In the genomic region with DNA sequence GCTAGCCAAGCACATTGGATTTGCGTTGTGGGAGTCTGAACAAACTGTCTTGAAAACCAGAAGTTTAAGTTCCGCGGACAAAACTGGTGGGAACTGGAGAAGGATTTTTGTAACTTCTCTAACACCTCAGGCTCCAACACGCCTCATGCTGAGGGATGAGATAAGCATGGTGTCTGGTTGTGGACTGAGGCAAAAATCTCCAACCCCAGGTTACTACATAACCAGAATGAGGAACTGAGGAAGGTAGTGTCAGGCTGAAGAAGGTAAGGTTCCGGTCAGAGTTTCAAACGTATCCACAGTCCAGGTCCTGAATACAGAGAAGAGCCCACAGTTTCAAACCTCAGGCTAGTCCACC, we compare ENCODE assay signal across 8 mouse cellular contexts. TPM values are rescaled to one million over a fixed set of nuclear protein-coding genes. Genes with fewer than 3 reads are reported as not detected.
DNase-seq lines count a peak whose midpoint lies in the region; ATAC-seq and TF ChIP-seq lines count a peak whose summit lies in the region.

No protein-coding gene starts in this region.

- peak overlapping the region; percentile 80 to 82 for H3K4me3 ChIP-seq in heart, embryonic 14.5 days (ENCODE audit: control insufficient read depth in 1 of 2, insufficient read depth in 1 of 2, low read depth in 1 of 2, low read length in 2 of 2)
- peak overlapping the region; percentile 97 for H3K4me3 ChIP-seq in bone marrow, adult 2 months (replicated peaks; ENCODE audit: control insufficient read depth, low read depth, low read length)
- H3K4me3 ChIP-seq in hindbrain, embryonic 12.5 days, result peak overlapping the region; percentile 63

- H3K36me3 ChIP-seq in heart, embryonic 14.5 days (ENCODE audit: control insufficient read depth, insufficient read depth, low read length), result peaks cover 3% of the 10 kb centered on the region; the same call in 1 of the 2 replicates
- no peaks in the 10 kb centered on the region for H3K36me3 ChIP-seq in hindbrain, embryonic 12.5 days

- H3K27me3 ChIP-seq in heart, embryonic 14.5 days (ENCODE audit: control insufficient read depth, insufficient read depth, low read length), result no peaks in the 10 kb centered on the region
- H3K27me3 ChIP-seq in hindbrain, embryonic 12.5 days, result peaks cover 8% of the 10 kb centered on the region; the same call in 1 of the 2 replicates

- no peak for DNase-seq in heart, postnatal 14 days
- DNase-seq in adrenal gland, adult 8-10 months, result no peak
- DNase-seq in urinary bladder, adult 2 months (ENCODE audit: low spot score), result no peak

- no peak; the same call in 1 of the 2 replicates for ATAC-seq in heart, embryonic 14.5 days (ENCODE audit: insufficient number of reproducible peaks, insufficient read depth, low FRiP score, low read depth)
- ATAC-seq in hindbrain, embryonic 12.5 days (ENCODE audit: low FRiP score), result no peak
- ATAC-seq in megakaryocyte-erythroid progenitor cell, adult 5-6 weeks (replicated peaks; ENCODE audit: low FRiP score, low TSS enrichment, poor library complexity, severe bottlenecking), result peak; percentile 46
- no peak for ATAC-seq in cerebellum, adult (ENCODE audit: insufficient number of reproducible peaks, low FRiP score, low TSS enrichment)

- no peak for TF ChIP-seq POLR2A in bone marrow, adult 2 months (IDR thresholded peaks at IDR 0.05; ENCODE audit: borderline replicate concordance, control insufficient read depth, low read depth, low read length)

- 29% methylated on average over 6 of the region's 6 CpGs for WGBS in heart, embryonic 14.5 days
- 2% methylated on average over 6 of the region's 6 CpGs for whole genome bisulfite sequencing in bone marrow, adult 2 months
- WGBS in hindbrain, embryonic 12.5 days, result 26% methylated on average over 6 of the region's 6 CpGs

- H3K9ac ChIP-seq in heart, embryonic 14.5 days (ENCODE audit: low read length), result peak overlapping the region; percentile 30; the same call in 1 of the 2 replicates
- no peak overlapping the region for H3K9ac ChIP-seq in hindbrain, embryonic 12.5 days

- H3K9me3 ChIP-seq in heart, embryonic 14.5 days (ENCODE audit: control insufficient read depth, low read length), result no peaks in the 10 kb centered on the region
- no peaks in the 10 kb centered on the region for H3K9me3 ChIP-seq in hindbrain, embryonic 12.5 days (replicated peaks)

- peaks cover 5 to 23% of the 10 kb centered on the region in 2 experiments; a peak in 3 of 4 replicates for H3K4me1 ChIP-seq in heart, embryonic 14.5 days (ENCODE audit: control insufficient read depth in 2 of 2, insufficient read depth in 2 of 2, low read length in 2 of 2)
- peaks cover 3% of the 10 kb centered on the region; the same call in 1 of the 2 replicates for H3K4me1 ChIP-seq in bone marrow, adult 2 months (ENCODE audit: control insufficient read depth, insufficient read depth, low read length)
- peaks cover 13% of the 10 kb centered on the region for H3K4me1 ChIP-seq in hindbrain, embryonic 12.5 days

- TF ChIP-seq CTCF in bone marrow, adult 2 months (IDR thresholded peaks at IDR 0.05; ENCODE audit: control insufficient read depth, insufficient read depth, low read length), result no peak

- intact Hi-C loops in heart, postnatal 14 days (cut with DNase I), result no loop called here

- H3K27ac ChIP-seq in heart, embryonic 14.5 days (replicated peaks in 1 of 2; ENCODE audit: control insufficient read depth in 1 of 2, insufficient read depth in 1 of 2, low read depth in 2 of 2, low read length in 2 of 2), result peak overlapping the region; percentile 40 to 92; a peak in 3 of 4 replicates
- peak overlapping the region; percentile 100 for H3K27ac ChIP-seq in bone marrow, adult 2 months (ENCODE audit: control insufficient read depth, insufficient read depth, low read depth, low read length, poor library complexity)
- no peak overlapping the region for H3K27ac ChIP-seq in hindbrain, embryonic 12.5 days

- peak overlapping the region; percentile 82 for H3K4me2 ChIP-seq in heart, embryonic 14.5 days (ENCODE audit: low read length)
- peak overlapping the region; percentile 63 for H3K4me2 ChIP-seq in hindbrain, embryonic 12.5 days (replicated peaks)

RNA-seq across cellular contexts. Expression of a gene that starts 0.5 kb away (rescaled TPM):
- polyA plus RNA-seq in heart, embryonic 14.5 days (2014; fragmentation: Nextera tagmentation; extraction: Ambion mirVana), result 41.8 and 42.2 TPM in 2 replicates
- 10 to 100 TPM; 57.1 to 63.8 TPM for total RNA-seq in heart, postnatal 14 days (2021)
- polyA plus RNA-seq in bone marrow, adult 2 months (2011; ENCODE audit: insufficient read depth, insufficient read length, low replicate concordance, missing spikeins), result 32.1 and 78.0 TPM in 2 replicates
- 27.5 and 30.9 TPM in 2 replicates for polyA plus RNA-seq in hindbrain, embryonic 12.5 days (2016; fragmentation: Nextera tagmentation; extraction: Ambion mirVana)
- 162 and 163 TPM in 2 replicates for total RNA-seq in megakaryocyte-erythroid progenitor cell, adult 5-6 weeks (2014; fragmentation: Nextera tagmentation)
- 197 and 256 TPM in 2 replicates for total RNA-seq in megakaryocyte-erythroid progenitor cell, adult 5-6 weeks (2017)
- total RNA-seq in adrenal gland, adult 8-10 months (2022), result 10 to 100 TPM; 43.5 to 57.9 (median 51.5) TPM
- 64.8 and 65.9 TPM in 2 replicates for polyA plus RNA-seq in urinary bladder, adult 2 months (2012; rRNA removed)

RNA-seq across cellular contexts. Expression of a gene that starts 30.5 kb away (rescaled TPM):
- polyA plus RNA-seq in heart, embryonic 14.5 days (2014; fragmentation: Nextera tagmentation; extraction: Ambion mirVana), result 0.08 TPM in 1 of 2 replicates, not detected in the other
- not detected for total RNA-seq in heart, postnatal 14 days (2021)
- not detected in 2 replicates for polyA plus RNA-seq in bone marrow, adult 2 months (2011; ENCODE audit: insufficient read depth, insufficient read length, low replicate concordance, missing spikeins)
- not detected in 2 replicates for polyA plus RNA-seq in hindbrain, embryonic 12.5 days (2016; fragmentation: Nextera tagmentation; extraction: Ambion mirVana)
- not detected in 2 replicates for total RNA-seq in megakaryocyte-erythroid progenitor cell, adult 5-6 weeks (2014; fragmentation: Nextera tagmentation)
- 0.11 TPM in 1 of 2 replicates, not detected in the other for total RNA-seq in megakaryocyte-erythroid progenitor cell, adult 5-6 weeks (2017)
- total RNA-seq in adrenal gland, adult 8-10 months (2022), result not detected
- polyA plus RNA-seq in urinary bladder, adult 2 months (2012; rRNA removed), result 0.03 TPM in 1 of 2 replicates, not detected in the other
